Mouse (Mus musculus): Measurements from ENCODE around the gene Adarb1.
"Not testable (repeated sequence)": the region's sequence is repeated elsewhere in the genome, so short reads cannot be mapped to it uniquely, and the experiment has no call there.

Adarb1 gene

DNA sequence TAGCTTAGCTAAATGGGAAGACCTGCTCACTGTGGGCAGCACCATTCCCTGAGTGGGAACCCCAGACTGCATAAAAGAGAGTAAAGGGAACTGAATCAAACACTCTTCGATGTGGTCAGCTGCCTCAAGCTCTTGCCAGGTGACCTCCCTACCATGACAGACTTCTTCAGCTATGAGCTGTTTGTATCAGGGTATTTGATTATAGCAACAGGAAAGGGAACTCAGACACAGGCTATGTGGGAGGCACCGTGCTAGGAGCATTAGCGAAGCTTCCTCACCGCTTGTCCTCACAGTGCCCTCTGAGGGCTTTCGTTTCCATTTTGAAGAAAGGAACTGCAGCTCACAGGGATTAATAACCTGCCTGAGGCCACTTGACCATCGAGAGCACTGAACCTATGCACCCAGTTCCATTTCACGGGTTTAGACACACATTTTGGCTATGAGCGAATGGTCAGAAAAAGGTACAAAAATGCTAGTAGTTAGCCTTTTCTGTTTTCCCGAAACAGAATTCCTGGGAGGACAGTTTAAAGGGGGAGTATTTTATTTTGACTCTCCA lies 103.3 kb downstream of the Adarb1 start:
- DNase-seq (ENCODE audit: low read depth): no peak

DNA sequence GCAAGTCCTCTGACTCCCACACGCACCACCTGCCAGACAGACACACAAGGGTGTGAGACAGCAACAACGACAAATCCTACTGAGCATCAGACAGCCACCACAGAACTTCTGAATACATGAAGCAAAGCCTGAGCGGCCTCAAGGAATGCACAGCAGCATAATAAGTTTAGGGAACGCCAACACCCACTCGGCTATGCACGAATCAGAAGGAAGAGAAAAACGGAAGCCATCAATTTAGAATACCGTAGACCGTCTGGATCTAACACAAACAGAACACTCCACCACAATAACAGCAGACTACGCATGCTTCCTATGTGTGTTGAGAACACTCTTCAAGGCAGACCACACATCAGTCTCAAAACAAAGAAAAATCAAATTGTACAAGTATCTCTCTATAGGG lies 109.1 kb downstream of the Adarb1 start:
- DNase-seq (ENCODE audit: low read depth): no peak

GRCm38 (mm10) chr10:77305766-77306165 lies 112.3 kb downstream of the Adarb1 start:
- no peak for DNase-seq (ENCODE audit: low read depth)

GRCm38 (mm10) chr10:77304840-77305533 lies 113.1 kb downstream of the Adarb1 start:
- peak; percentile 34 for DNase-seq (ENCODE audit: low read depth)

GRCm38 (mm10) chr10:77304362-77304761 lies 113.7 kb downstream of the Adarb1 start:
- no peak for DNase-seq (ENCODE audit: low read depth)

DNA sequence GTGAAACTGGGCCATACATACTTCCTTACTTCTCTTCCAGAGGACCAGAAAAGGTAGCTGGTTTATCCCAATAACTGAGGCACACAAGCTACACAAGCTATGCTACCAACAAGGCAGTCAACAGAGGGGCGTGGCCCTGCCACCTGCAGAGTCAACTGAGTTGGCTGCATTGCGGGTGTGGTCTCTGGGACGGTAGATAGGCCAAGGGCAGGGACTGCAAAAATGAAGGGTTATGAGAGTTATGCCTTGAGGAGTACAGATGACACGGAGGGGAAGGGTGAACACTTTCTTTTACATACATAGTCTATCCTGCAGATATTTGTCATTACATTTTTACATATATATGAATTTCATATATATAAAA lies 117.2 kb downstream of the Adarb1 start:
- DNase-seq (ENCODE audit: low read depth): no peak

GRCm38 (mm10) chr10:77300237-77300933 lies 117.7 kb downstream of the Adarb1 start:
- no peak for DNase-seq (ENCODE audit: low read depth)

DNA sequence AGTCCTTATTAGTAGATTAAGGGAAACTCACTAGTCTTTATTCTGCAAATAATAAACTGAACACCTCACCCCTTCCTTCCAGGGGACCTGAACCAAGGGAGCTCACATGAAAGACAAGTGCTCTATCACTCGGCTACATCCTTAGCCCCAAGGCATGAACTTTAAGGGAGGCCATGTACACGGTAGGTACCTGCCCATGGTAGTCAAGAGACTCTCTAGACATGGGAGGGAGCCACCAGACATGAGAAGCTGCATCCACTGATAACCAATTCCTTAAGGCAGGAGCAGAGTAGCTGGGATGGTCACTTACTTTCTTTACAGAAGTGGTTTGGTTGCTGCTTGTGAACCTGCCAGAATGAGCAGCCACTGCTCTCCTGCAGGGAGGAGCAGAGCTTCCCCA lies 118.9 kb downstream of the Adarb1 start:
- no peak for DNase-seq (ENCODE audit: low read depth)

GRCm38 (mm10) chr10:77298621-77299020 lies 119.4 kb downstream of the Adarb1 start:
- no peak for DNase-seq (ENCODE audit: low read depth)

DNA sequence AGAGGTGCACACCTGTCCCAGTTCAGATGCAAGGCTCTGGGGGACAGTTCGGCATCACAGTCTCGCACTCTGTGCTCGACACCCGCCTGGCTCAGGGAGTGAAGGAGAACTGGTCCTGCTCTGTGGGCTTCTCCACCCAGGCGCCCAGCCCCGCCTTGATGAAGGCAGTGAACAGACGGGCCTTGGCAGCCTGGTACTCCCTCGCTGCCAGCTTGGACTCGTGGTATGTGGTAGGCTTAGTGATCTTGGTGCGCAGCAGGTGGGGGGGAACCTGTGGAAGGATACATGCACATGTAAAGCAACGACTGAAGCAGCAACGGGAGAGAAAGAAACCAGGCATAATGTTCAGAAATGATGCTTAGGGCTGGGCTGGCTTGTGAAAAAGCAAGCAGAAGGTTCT lies 123.4 kb downstream of the Adarb1 start:
- DNase-seq (ENCODE audit: low read depth): no peak

- no peak for DNase-seq (ENCODE audit: low read depth)
Measured at GRCm38 (mm10) chr10:77290624-77291366, 127.3 kb downstream of the Adarb1 start.

DNA sequence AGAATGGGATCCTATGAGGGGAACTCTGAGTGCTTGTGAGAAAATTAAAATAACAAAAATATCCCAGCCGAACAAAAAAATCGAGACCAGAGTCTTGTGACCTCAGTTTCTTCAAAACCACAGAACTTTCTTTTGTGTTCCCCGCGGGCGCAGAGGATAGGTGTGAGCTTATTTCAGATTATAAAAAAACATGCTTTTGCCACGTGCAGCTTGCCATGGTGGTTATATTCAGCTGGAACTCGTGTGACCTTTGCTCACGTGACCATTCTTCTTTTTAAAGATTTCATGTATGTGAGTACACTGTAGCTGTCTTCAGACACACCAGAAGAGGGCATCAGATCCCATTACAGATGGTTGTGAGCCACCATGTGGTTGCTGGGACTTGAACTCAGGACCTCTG lies 128.5 kb downstream of the Adarb1 start:
- DNase-seq (ENCODE audit: low read depth): no peak

- DNase-seq (ENCODE audit: low read depth): no peak
Measured at GRCm38 (mm10) chr10:77288639-77289195, 129.4 kb downstream of the Adarb1 start.

DNA sequence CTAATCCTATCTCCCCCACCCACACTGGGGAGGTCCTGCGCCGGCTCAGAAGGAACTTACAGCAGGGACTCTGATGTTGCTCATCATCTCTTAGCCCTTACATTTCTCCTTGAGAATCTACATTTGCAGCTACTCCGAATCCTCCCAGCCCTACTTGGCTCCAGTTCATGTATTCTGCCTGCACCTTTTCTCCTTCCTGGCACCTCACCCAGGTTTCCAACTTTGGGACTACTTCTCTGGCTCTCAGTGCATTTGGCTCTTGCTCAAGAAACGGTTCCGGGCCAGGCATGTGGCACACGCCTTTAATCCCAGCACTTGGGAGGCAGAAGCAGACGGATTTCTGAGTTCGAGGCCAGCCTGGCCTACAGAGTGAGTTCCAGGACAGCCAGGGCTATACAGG lies 130.4 kb downstream of the Adarb1 start:
- no peak for DNase-seq (ENCODE audit: low read depth)

DNA sequence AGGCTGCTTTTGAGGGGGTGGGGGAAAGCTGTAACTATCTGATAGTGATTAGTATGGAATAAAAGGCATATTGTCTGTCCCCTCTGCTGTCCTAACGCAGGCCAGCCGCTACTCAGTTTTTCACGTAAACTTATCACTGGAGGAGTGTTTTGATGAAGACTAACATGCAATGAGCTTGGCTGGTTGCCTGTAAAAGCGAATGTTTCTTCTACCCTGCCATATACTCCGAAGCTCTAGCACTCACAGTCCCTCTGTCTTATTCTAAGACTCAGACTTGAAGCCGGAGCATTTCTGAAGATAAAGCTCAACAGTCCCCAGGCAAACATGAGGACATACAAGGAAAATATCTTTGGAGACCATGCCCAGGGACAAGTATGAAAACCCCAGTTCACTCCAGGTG lies 133.2 kb downstream of the Adarb1 start:
- DNase-seq (ENCODE audit: low read depth): peak; percentile 24

DNA sequence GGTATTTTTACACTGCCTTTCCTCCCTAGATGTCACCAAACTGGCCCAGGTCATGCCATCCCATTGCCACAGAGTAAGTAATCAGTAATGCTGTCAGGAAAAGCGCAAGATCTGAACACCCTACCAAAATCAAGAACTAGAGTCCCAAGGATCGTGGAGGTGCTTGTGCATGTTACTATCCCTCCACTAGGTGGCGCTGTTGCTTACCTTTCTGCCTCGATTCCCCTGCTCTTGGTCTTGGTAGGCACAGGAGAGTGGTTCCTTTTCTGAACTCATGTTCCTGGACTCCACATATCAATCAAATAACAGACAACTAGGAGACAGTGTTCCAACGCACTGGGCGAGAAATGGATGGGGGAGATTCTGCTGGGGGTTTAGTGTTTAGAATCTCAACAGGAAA lies 135.2 kb downstream of the Adarb1 start:
- peak; percentile 90 for DNase-seq (ENCODE audit: low read depth)

- not testable (repeated sequence) for DNase-seq (ENCODE audit: low read depth)
Measured at GRCm38 (mm10) chr10:77282085-77282484, 136.0 kb downstream of the Adarb1 start.

- DNase-seq (ENCODE audit: low read depth): no peak
Measured at GRCm38 (mm10) chr10:77273798-77274197, 144.3 kb downstream of the Adarb1 start.

DNA sequence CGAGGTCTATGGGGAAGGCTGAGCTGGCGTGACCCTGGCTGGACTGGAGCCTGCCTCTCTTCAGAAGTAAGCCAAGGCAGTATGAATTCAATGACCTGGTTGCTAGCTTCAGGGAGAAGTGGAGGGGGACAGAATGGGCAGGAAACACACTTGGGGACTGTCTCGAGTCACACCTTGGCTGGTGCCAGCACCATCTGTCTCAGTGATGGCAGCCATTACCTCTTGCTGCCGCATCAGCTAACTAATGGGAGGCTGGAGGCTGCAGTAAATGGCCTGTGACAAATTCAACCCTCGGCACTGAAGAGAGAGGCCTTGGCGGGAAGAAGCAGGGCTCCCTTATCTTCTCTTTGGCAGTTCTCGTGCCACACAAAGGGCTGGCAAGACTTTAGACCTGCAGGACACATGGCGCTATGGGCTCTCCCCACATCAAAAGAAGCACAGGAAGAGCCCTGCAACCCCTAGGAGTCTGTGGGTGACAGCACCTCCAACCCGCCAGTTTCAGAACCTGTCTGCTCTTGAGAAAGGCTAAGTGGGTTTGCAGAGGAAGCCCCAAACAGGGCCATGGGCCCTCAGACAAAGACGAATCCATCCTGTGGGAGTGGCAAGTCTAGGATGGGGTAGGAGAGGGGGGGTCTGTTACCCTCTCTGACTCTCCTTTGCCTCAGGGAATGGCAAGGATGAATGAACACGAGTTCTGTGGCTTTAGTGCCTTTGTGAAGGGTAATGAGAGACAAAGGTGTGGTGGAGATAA lies 144.9 kb downstream of the Adarb1 start:
- no peak for DNase-seq (ENCODE audit: low read depth)

- DNase-seq (ENCODE audit: low read depth): no peak
Measured at GRCm38 (mm10) chr10:77269129-77269528, 148.9 kb downstream of the Adarb1 start.

DNA sequence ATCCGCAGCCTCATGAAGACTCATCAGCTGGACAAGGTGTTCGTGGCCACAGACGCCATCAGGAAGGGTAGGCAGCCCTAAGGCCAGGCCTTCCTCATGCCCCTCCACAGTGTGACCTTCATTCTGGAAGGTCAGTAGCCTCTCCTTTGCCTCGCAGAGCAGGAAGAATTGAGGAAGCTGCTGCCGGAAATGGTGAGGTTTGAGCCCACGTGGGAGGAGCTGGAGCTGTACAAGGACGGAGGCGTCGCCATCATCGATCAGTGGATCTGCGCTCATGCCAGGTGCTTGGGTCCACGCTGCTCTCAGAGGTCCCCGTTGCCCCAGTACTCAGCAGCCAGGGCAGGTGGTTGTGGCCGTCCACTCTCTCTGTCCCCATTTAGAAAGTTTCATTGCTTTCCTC lies 151.0 kb downstream of the Adarb1 start:
- no peak for DNase-seq (ENCODE audit: low read depth)

GRCm38 (mm10) chr10:77266281-77266680 lies 151.8 kb downstream of the Adarb1 start:
- no peak for DNase-seq (ENCODE audit: low read depth)
